Mouse (Mus musculus): ENCODE measurements around the gene Gm21411.
"Not testable (repeated sequence)": the region's sequence is repeated elsewhere in the genome, so short reads cannot be mapped to it uniquely, and the experiment has no call there.

Gm21411 gene

GRCm38 (mm10) chr4:146909386-146910137, at the start of gene Gm21411:
Gene Gm21411, minus strand, starts transcription at chr4:146909590.
- DNase-seq (ENCODE audit: low spot score): not testable (repeated sequence)

- DNase-seq (ENCODE audit: low spot score): not testable (repeated sequence)
Observed at GRCm38 (mm10) chr4:146941691-146942090, 32.3 kb upstream of the Gm21411 start.

GRCm38 (mm10) chr4:146932311-146933082, 23.1 kb upstream of the Gm21411 start:
- DNase-seq (ENCODE audit: low spot score): no peak

DNA sequence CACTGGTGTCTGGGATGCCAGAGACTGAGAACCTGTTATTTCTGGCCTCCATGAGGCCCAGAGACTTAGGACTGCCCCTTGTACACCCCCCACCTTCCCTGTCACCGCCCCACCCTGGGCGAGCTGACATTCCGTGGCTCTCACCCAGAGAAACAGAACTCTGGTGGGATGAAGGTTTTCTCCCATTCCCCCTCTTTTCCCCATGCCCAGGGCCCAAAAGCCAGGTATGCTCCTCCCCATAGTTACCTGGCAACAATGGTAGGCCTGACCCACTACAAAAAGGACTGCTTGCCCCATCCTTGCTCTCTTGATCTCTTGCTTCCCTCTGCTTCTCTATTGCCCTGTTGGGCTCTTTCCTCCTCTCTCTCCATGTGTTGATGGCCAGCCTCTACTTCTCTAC, 5.8 kb upstream of the Gm21411 start:
- DNase-seq (ENCODE audit: low spot score): no peak

GRCm38 (mm10) chr4:146908131-146908530, 1.3 kb downstream of the Gm21411 start:
- not testable (repeated sequence) for DNase-seq (ENCODE audit: low spot score)

DNA sequence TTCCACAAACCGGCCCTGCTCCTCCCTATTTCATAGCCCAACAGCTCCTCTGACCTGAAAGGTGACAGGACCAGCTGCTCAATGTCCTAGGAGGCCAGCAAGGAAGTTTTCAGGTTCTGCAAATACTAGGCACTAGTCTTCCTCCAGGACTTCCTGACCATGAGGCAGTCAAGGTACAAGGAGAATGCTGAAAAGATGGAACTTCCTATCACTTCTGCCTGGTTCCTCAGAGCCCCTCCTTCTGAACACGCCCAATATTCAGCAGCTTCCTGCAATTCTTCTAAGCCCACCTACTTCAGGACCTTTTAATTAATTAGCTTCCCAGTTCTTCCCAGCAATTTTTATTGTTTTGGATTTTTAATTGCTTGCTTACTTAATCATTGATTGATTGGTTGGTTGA, 4.6 kb downstream of the Gm21411 start:
- DNase-seq (ENCODE audit: low spot score): not testable (repeated sequence)

DNA sequence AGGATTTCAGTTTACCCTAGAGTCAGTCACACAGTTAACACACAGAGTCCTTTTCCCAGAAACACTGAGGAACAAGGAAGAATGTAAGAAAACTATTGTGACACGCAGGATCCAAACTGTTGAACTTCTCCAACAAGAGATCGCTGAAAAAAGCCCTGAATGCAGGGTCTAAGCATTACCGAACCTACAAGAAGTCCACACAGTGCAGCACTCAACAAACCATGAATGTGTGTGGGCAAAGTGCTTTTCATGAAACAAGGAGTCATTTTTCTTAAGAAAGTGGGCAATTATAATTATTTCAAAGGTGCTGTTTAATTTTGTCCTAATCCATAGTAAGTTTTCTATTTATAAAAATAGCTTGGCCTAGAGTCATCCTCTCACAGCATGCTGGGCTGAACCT, 6.3 kb downstream of the Gm21411 start:
- DNase-seq (ENCODE audit: low spot score): not testable (repeated sequence)
